Comparison of ENCODE assay signal across 8 mouse cellular contexts in the genomic region with DNA sequence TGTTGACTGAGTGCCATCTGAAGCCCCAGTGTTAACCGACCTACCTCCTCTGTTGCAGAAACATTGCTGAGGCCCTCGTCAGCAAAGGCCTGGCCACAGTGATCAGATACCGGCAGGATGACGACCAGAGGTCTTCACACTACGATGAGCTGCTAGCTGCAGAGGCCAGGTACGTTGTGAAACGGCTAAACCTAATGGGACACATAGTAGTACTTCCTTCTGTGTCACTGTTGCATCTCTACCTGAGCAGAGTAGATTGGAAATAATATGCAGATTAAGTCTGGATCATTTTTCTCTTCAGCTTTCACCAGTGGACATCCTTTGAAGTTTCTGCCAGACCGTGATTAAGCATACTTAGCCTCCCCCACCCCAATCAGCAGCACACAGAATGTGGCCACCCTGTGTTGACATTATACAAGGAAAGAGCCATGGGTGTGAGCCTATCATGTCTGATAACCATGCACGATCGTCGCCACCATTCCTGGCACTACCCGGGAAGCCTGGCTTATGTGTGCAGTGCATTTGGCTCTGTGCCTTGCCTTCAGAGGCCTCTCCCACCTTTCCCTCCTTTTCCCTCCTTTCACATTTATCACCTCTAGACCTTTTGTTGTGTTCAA.
A peak's percentile ranks its signal among the peaks of the same experiment; 100 is the strongest.
DNase-seq lines count a peak whose midpoint lies in the region; ATAC-seq and TF ChIP-seq lines count a peak whose summit lies in the region.

No protein-coding gene starts in this region.

- TF ChIP-seq EP300 in heart, postnatal 0 days (IDR thresholded peaks at IDR 0.05; ENCODE audit: low read depth) = no peak

- no peak overlapping the region for H3K9ac ChIP-seq in heart, postnatal 0 days (replicated peaks; ENCODE audit: low read depth, low read length)

- peak; percentile 35 for DNase-seq in cerebellum, adult 11 months
- peak; percentile 7 for DNase-seq in lung, postnatal 36 days
- DNase-seq in lung, adult 18-20 months = no peak
- peak; percentile 60 for DNase-seq in heart, postnatal 0 days (ENCODE audit: low spot score)
- peak; percentile 15 to 46 for DNase-seq in spleen, postnatal 36 days (ENCODE audit: low spot score in 2 of 2)
- no peak for DNase-seq in urinary bladder, postnatal 10 days (ENCODE audit: low spot score)
- no peak for DNase-seq in layer of hippocampus, adult 18-20 months (ENCODE audit: low spot score in 2 of 2)

- H3K9me3 ChIP-seq in heart, postnatal 0 days (replicated peaks; ENCODE audit: control insufficient read depth, low read length) = no peaks in the 10 kb centered on the region

- TF ChIP-seq CTCF in heart, postnatal 0 days (IDR thresholded peaks at IDR 0.05; ENCODE audit: low read depth) = no peak

- H3K4me3 ChIP-seq in heart, postnatal 0 days (ENCODE audit: low read depth, low read length) = no peak overlapping the region

- H3K4me1 ChIP-seq in heart, postnatal 0 days (ENCODE audit: control insufficient read depth, insufficient read depth) = peaks cover 33% of the 10 kb centered on the region

- H3K36me3 ChIP-seq in heart, postnatal 0 days (replicated peaks; ENCODE audit: control insufficient read depth, insufficient read depth, low read length) = 0 out of 2 replicates have a peak, but pooled peaks cover 8% of the 10 kb centered on the region

- ATAC-seq in cerebellum, adult (ENCODE audit: insufficient number of reproducible peaks, low FRiP score, low TSS enrichment) = no peak
- peak; percentile 44; the same call in 1 of the 2 replicates for ATAC-seq in heart, postnatal 0 days (ENCODE audit: insufficient read depth, low read depth)

- WGBS in heart, postnatal 0 days = 30% methylated on average over 12 of the region's 12 CpGs

- no peaks in the 10 kb centered on the region for H3K27me3 ChIP-seq in heart, postnatal 0 days (ENCODE audit: control insufficient read depth, insufficient read depth, low read length)

- no peak overlapping the region for H3K4me2 ChIP-seq in heart, postnatal 0 days (ENCODE audit: low read depth, low read length)

- H3K27ac ChIP-seq in heart, postnatal 0 days (ENCODE audit: low read depth) = peak overlapping the region; percentile 17; the same call in 1 of the 2 replicates

Comparison
In these comparisons a context has a peak if more than half of its experiments do, and no peak if none do; other contexts are left out.
1. DNase-seq: peak in cerebellum, adult 11 months (single experiment), lung, postnatal 36 days (single experiment), heart, postnatal 0 days (single experiment) and spleen, postnatal 36 days (2 of 2); none in lung, adult 18-20 months (0 of 2), urinary bladder, postnatal 10 days (single experiment) and layer of hippocampus, adult 18-20 months (0 of 2).